In genomic region chr17:35667334-35668065, GRCm38 (mm10) we compare ENCODE assay signal across 1 mouse cellular context.
TF ChIP-seq lines count a peak whose summit lies in the region.

Vars2 (minus strand) TSS chr17:35667592.

TF ChIP-seq in CH12.LX, 34 proteins besides CTCF, POLR2A, EP300 and RAD21 (continued from another document):
- TF ChIP-seq GABPA (IDR thresholded peaks at IDR 0.05; ENCODE audit: insufficient replicate concordance, low read depth, low read length) (no peak), SIN3A (IDR thresholded peaks at IDR 0.05; ENCODE audit: low read length) (peak; percentile 80), RCOR1 (conservative IDR thresholded peaks at IDR 0.05; ENCODE audit: low read depth, low read length) (no peak), MXI1 (IDR thresholded peaks at IDR 0.05; ENCODE audit: low read depth, low read length) (peak; percentile 85), IRF4 (IDR thresholded peaks at IDR 0.05; ENCODE audit: low read depth, low read length) (no peak), E2F4 (IDR thresholded peaks at IDR 0.05; ENCODE audit: insufficient replicate concordance, low read depth, low read length) (no peak), USF1 (IDR thresholded peaks at IDR 0.05; ENCODE audit: low read depth, low read length) (no peak), BHLHE40 (IDR thresholded peaks at IDR 0.05; ENCODE audit: low read depth, low read length) (no peak), UBTF (IDR thresholded peaks at IDR 0.05; ENCODE audit: low read depth, low read length) (0 out of 2 replicates have a peak, but pooled peaks have one; percentile 60), NRF1 (IDR thresholded peaks at IDR 0.05; ENCODE audit: low read depth, low read length) (peak; percentile 99), HCFC1 (IDR thresholded peaks at IDR 0.05; ENCODE audit: low read depth, low read length) (peak; percentile 67), TCF12 (IDR thresholded peaks at IDR 0.05; ENCODE audit: low read depth, low read length) (peak; percentile 84), ZC3H11A (IDR thresholded peaks at IDR 0.05; ENCODE audit: low read depth, low read length) (no peak), ZKSCAN1 (IDR thresholded peaks at IDR 0.05; ENCODE audit: borderline replicate concordance, low read depth, low read length) (no peak), NELFE (IDR thresholded peaks at IDR 0.05; ENCODE audit: low read depth, low read length) (peak; percentile 94), TBP (conservative IDR thresholded peaks at IDR 0.05; ENCODE audit: low read depth, low read length) (peak; percentile 69), ZMIZ1 (IDR thresholded peaks at IDR 0.05; ENCODE audit: low read depth, low read length) (peak; percentile 72), MAZ (IDR thresholded peaks at IDR 0.05; ENCODE audit: low read depth, low read length) (no peak), CHD2 (IDR thresholded peaks at IDR 0.05; ENCODE audit: low read length) (no peak; the same call in 1 of the 2 replicates), MAX (IDR thresholded peaks at IDR 0.05; ENCODE audit: low read length) (peak; percentile 90), JUN (IDR thresholded peaks at IDR 0.05; ENCODE audit: insufficient read depth, low read depth, low read length) (no peak)
TF ChIP-seq in CH12.LX: peak in this region for 13.
